Mouse (Mus musculus) left cerebral cortex, postnatal 25 days (tissue): ENCODE results near the gene H2afz. TPM values are rescaled to one million over a fixed set of nuclear protein-coding genes. Genes with fewer than 3 reads are reported as not detected.
"Not testable (repeated sequence)": the region's sequence is repeated elsewhere in the genome, so short reads cannot be mapped to it uniquely, and the experiment has no call there.

ENCODE experiments used
- DNase-seq, 2 experiments: peaks; one replicate each; pipeline ENCODE4 v3.0.0; 2022; ENCODE audit warnings: low spot score in 2 of 2, mixed read lengths in 1 of 2
- intact Hi-C: fragments of 180-260 bp; cut with DNase I; formaldehyde crosslinking; loops from one replicate; pipeline ENCODE4 v1.15.1; 2025
- total RNA-seq, 2 experiments: library from RNA; stranded (reverse); gene quantifications; 2 replicates each; pipeline ENCODE4 v1.2.3; 2021

The H2afz gene
- total RNA-seq, 2 experiments from 2014 or later = 156 to 186 TPM

DNA sequence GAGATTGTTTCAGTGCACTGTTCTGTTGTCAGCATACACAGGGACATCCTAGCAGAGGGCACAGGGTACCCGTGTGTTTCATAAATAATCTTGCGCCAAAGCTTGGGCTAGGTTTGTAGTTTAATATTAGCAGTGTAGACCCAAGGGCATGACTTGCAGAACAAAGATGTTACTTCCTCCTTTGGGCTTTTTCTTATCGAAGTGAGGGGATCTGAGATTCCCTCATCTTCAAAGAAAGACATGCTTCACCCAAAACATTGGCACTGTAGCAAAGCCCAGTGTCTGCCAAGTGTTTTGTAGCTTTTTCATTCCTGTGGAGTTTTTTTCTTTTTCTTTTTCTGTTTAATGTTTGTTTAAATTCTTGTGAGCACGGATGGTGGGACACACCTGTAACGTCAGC lies 33.4 kb downstream of the H2afz start:
- intact Hi-C loops = no loop called here
- no peak for DNase-seq

DNA sequence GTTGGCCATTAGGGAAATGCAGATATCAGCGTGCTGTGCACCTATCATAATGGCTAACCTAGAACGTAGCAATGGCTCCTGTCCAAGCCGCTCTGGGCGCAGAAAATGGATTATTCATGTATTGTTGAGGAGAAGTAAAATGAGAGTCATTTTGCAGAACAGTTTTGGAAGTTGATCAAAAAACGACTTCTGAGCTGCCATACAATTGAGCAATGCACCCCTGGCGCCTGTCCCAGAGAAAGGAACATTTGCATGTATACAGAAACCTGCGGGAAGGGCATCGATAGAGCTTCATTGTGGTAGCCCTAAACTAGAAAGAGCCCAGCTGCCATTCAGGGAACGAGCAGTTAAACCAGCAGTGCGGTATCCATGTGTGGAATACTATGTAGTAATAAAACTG lies 35.9 kb downstream of the H2afz start:
- DNase-seq = peak in 1 of 2 experiments; percentile 9
- intact Hi-C loops = no loop called here

DNA sequence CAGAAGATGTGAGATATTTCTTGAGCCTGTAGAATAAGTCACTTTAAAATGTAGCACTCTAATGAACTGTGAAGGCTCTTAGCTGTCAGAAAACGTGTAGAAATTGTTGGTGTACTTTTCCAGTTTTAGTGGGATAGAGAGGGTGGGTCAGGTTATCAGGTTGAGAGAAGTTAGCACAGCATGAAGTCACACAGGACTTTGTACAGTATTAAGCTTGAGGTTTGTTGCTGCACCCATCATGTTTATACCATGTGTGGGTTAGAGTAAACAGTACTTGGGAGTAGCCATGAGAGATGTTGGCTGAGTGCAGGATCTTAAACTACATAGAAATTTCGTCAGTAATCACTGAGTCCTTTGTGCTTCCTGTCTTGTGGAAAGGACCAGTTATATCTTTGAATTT lies 48.8 kb downstream of the H2afz start:
- no peak for DNase-seq
- intact Hi-C loops = loop anchor here (10.0 kb wide), 1 partner anchor 138 kb away; no protein-coding TSS in a partner anchor

DNA sequence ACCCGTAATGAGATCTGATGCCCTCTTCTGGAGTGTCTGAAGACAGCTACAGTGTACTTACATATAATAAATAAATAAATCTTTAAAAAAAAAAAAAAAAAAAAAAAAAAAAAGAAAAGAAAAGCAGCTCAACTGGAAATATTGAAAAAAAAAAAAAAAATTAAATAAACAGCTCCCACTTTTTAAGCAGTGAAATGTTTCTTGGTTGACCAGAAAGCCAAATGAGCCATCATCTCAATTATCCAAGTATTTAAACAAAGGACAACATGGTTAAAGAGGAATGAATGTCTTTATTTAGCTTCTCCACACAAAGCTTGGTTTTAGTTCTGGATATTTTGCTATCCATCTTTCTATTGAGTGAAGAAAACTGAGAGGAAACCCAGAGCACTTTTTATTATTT lies 50.3 kb downstream of the H2afz start:
- DNase-seq = not testable (repeated sequence)
- intact Hi-C loops = loop anchor here (10.0 kb wide), 1 partner anchor 140 kb away; no protein-coding TSS in a partner anchor

Other genes with a start within 250 kb of the H2afz start
- gene Ddit4l, start 242.9 kb upstream of the H2afz start, total RNA-seq = 10 to 100 TPM; 24.1 to 25.8 TPM
- gene Gm21962, start 193.0 kb upstream of the H2afz start, total RNA-seq = not detected
- gene Dnajb14, start 3.2 kb downstream of the H2afz start, total RNA-seq = 10 to 100 TPM; 44.5 to 46.3 TPM
- 10 to 100 TPM; 75.1 to 76.3 TPM for gene Lamtor3, start 54.0 kb downstream of the H2afz start, total RNA-seq
- 1 to 10 TPM; 2.5 to 2.9 TPM for gene Dapp1, start 117.1 kb downstream of the H2afz start, total RNA-seq
- gene 1110002E22Rik, start 200.6 kb downstream of the H2afz start, total RNA-seq = 1 to 10 TPM; 2.6 to 2.7 TPM
- under 1 TPM in 1 of 2 experiments, not detected in 1; 0.21 TPM for gene Gm5105, start 202.9 kb downstream of the H2afz start, total RNA-seq